Mouse (Mus musculus) left cerebral cortex, adult 6 months (tissue): ENCODE measurements around the gene Ctc1. TPM values are rescaled to one million over a fixed set of nuclear protein-coding genes. Genes with fewer than 3 reads are reported as not detected.

Experiments
- long read RNA-seq, 2 experiments: library from polyadenylated mRNA; unstranded; transcript quantifications; one replicate each; pipeline ENCODE4 v2.0.0; 2019 to 2020
- polyA plus RNA-seq: library from polyadenylated mRNA; unstranded; fragments of <200 nt; fragmentation: Nextera tagmentation; gene quantifications from 2 replicates; pipeline ENCODE4 v1.2.3, GENCODE M21; 2021

Gene Ctc1
- 14.9 and 16.4 TPM in 2 replicates for polyA plus RNA-seq
- long read RNA-seq, experiment 1, full-length matches to known transcripts = 48 of 93 reads
- long read RNA-seq, experiment 1, partial matches to known transcripts = 12 of 93 reads
- long read RNA-seq, experiment 1, other reads (novel, unspliced or antisense) = 33 of 93 reads
- long read RNA-seq, experiment 2, full-length matches to known transcripts = 2 of 17 reads
- long read RNA-seq, experiment 2, partial matches to known transcripts = 9 of 17 reads
- long read RNA-seq, experiment 2, other reads (novel, unspliced or antisense) = 6 of 17 reads

GRCm38 (mm10) chr11:69015644-69016441 is at the start of gene Ctc1:
TSS of gene Ctc1 (plus strand) at chr11:69015911.

GRCm38 (mm10) chr11:68967337-68968282 is 48.1 kb upstream of the Ctc1 start, which contains the start of gene Slc25a35:
TSS of gene Slc25a35 (plus strand) at chr11:68968131.

GRCm38 (mm10) chr11:68975085-68975484 is 40.6 kb upstream of the Ctc1 start, which contains the start of gene Rangrf:
TSS of gene Rangrf (minus strand) at chr11:68975185.

GRCm38 (mm10) chr11:69008182-69009121 is 7.3 kb upstream of the Ctc1 start, which contains the start of gene Pfas:
TSS of gene Pfas (minus strand) at chr11:69008460.

GRCm38 (mm10) chr11:69045531-69046394 is 30.1 kb downstream of the Ctc1 start, which contains the start of gene Aurkb:
TSS of gene Aurkb (plus strand) at chr11:69045647.

GRCm38 (mm10) chr11:69059357-69059974 is 43.8 kb downstream of the Ctc1 start, which contains the start of gene Borcs6:
TSS of gene Borcs6 (plus strand) at chr11:69059717.

GRCm38 (mm10) chr11:69070590-69071222 is 55.0 kb downstream of the Ctc1 start, which contains the start of gene Tmem107:
TSS of gene Tmem107 (plus strand) at chr11:69070806.

Other genes with a start within 250 kb of the Ctc1 start
- gene Ndel1, start 144.1 kb upstream of the Ctc1 start, polyA plus RNA-seq = 89.7 and 92.9 TPM in 2 replicates
- gene Rnf222, start 127.4 kb upstream of the Ctc1 start, polyA plus RNA-seq = not detected in 2 replicates
- 3,549 and 3,569 TPM in 2 replicates for gene Rpl26, start 114.3 kb upstream of the Ctc1 start, polyA plus RNA-seq
- gene Odf4, start 88.8 kb upstream of the Ctc1 start, polyA plus RNA-seq = not detected in 2 replicates
- gene Arhgef15, start 58.4 kb upstream of the Ctc1 start, polyA plus RNA-seq = 9.7 and 13.3 TPM in 2 replicates
- 2.4 and 3.7 TPM in 2 replicates for gene Slc25a35, start 47.8 kb upstream of the Ctc1 start, polyA plus RNA-seq
- gene Rangrf, start 40.7 kb upstream of the Ctc1 start, polyA plus RNA-seq = 26.7 and 27.0 TPM in 2 replicates
- gene Pfas, start 7.5 kb upstream of the Ctc1 start, polyA plus RNA-seq = 10.9 and 12.5 TPM in 2 replicates
- 0.38 and 0.56 TPM in 2 replicates for gene Aurkb, start 29.7 kb downstream of the Ctc1 start, polyA plus RNA-seq
- gene Borcs6, start 43.8 kb downstream of the Ctc1 start, polyA plus RNA-seq = 13.0 and 28.1 TPM in 2 replicates
- gene Tmem107, start 54.9 kb downstream of the Ctc1 start, polyA plus RNA-seq = 35.2 and 37.9 TPM in 2 replicates
- gene Vamp2, start 72.6 kb downstream of the Ctc1 start, polyA plus RNA-seq = 323 and 837 TPM in 2 replicates
- gene Per1, start 79.3 kb downstream of the Ctc1 start, polyA plus RNA-seq = 25.9 and 39.5 TPM in 2 replicates
- gene Hes7, start 104.5 kb downstream of the Ctc1 start, polyA plus RNA-seq = 0.43 and 1.3 TPM in 2 replicates
- gene 9130213A22Rik, start 106.7 kb downstream of the Ctc1 start, polyA plus RNA-seq = 0.54 and 0.85 TPM in 2 replicates
- 4.5 and 4.8 TPM in 2 replicates for gene Aloxe3, start 110.0 kb downstream of the Ctc1 start, polyA plus RNA-seq
- gene Alox12b, start 141.1 kb downstream of the Ctc1 start, polyA plus RNA-seq = 3.3 TPM in 2 replicates
- 2.8 and 4.3 TPM in 2 replicates for gene Alox8, start 181.9 kb downstream of the Ctc1 start, polyA plus RNA-seq
- gene Gucy2e, start 221.1 kb downstream of the Ctc1 start, polyA plus RNA-seq = 0.40 and 0.66 TPM in 2 replicates